Mouse (Mus musculus): ENCODE data around the gene Uts2.

- TF ChIP-seq GATA1 (IDR thresholded peaks at IDR 0.05; ENCODE audit: low read length) (no peak), TAL1 (IDR thresholded peaks at IDR 0.05; ENCODE audit: low read length) (no peak)
These were observed 27.3 kb downstream of the Uts2 start for GRCm38 (mm10) chr4:151024152-151024551.
